Mouse (Mus musculus) Muller cell, postnatal 12 days (primary cell): Measurements from ENCODE around the gene Rnf167.

Experiments
- DNase-seq: peaks from one replicate; pipeline ENCODE4 v3.0.0-alpha.2; 2015; ENCODE audit errors: inconsistent ontology term

Gene Rnf167

DNA sequence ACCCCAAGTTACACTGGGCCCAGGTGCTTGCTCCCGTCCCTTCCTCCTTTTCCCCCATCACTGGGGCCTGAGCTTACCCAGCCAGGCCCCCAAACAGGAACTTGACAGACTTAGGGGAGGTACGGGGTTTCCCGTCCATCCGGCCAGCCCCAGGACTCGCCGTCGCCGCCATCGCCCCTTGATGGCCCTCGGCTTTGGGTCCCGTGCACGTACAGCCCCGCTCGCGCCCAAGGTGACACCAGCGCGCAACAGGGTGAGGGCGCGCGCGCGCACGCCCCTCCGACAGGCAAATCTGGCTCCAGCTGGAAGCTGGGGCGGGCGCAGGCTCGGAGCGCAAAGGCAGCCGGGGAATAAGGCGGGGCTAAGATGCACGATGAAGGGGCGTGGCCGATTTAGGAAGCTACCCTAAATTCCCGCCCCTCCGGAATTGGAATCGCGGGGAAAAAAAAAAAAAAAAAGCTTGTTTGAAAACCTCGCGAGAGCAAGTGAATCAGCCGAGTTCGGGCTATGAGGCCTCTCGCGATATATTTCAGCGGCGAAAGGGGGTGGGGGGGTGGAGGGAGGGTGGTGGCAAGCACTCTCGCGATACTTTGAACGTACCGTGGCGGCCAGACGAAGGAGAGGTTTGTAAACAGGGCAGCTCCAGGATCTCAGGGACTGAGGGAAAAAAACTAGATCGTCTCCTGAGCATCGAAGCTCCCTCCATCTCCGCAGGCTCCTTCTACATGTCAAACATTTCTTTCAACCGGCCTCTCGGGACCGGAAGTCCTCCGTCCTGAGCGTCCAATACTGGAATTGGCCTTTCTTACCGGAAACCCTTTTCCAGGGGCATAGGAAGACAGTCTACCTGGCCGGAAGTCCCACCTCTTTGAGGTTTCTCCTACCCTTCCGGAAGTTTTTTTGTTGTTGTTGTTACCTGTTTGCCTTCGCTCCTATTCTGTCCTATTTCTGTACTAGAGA lies at the start of gene Rnf167, which contains the start of gene Slc25a11:
Rnf167 (plus strand) TSS at position 545 of the 960 bp plus-strand sequence.
Slc25a11 (minus strand) TSS at position 789 of the 960 bp plus-strand sequence.
- peak; percentile 98 for DNase-seq

DNA sequence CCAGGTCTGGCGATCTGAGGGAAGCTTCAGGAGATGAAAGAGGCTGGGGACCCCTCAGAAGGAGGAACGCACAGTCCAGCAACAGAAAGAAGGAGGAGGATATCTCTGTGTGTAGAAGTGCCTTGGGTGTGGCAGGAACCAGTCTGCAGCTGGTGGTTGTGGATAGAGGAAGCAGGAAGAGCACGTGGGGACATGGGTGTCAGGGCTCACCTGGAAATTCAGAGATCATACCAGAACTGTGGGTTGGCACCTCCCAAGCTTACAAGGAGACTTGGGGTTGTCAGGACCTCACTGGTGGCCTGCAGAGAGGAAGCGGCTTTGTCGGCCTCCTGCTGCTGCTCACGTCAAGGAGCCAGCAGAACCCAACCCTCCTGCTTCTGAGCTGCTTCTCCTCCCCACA lies 49.7 kb upstream of the Rnf167 start:
- no peak for DNase-seq

DNA sequence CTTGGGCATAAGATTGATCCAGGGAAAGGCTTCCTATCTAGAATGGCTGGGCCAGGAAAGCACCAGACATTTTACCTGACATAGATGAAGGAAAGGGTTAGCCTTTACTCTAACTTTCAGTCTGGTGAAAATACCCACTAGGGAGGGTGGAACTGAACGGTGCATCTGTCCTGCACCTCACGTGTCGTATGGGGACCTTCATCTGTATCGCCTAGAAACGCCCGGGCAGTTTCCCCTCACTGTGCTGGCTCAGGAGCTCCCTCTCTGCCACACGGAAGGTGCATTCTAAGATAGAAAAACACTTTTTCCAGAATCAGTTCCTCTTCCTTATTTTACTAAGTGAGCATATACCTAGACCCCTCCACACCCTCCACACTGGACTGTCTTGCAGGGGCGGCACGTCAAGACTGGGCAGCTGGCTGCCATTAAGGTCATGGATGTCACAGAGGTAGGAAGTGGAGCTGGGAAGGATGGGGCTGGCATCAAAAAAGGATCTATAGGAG lies 48.5 kb upstream of the Rnf167 start:
- DNase-seq: no peak

DNA sequence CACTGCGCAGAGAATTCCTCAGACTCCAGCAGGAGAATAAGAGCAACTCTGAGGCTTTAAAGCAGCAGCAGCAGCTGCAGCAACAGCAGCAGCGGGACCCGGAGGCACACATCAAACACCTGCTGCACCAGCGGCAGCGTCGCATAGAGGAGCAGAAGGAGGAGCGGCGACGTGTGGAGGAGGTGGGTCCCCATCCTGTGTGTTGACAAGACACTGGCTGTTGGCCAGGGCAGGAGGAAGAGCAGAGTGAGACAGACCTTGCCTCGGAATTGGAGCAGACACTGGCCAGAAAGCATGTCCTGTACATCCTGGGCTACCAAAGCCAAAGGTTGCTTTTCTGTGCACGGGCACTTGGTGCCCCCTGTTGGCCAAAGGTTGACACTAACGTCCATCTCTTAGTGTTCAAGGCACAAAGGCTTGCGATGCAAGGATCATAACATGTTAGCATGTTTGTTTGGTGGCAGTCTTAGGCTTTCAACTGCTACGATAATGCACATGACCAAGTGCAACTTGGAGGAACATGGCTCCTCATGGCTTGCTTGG lies 41.9 kb upstream of the Rnf167 start:
- peak; percentile 60 for DNase-seq

DNA sequence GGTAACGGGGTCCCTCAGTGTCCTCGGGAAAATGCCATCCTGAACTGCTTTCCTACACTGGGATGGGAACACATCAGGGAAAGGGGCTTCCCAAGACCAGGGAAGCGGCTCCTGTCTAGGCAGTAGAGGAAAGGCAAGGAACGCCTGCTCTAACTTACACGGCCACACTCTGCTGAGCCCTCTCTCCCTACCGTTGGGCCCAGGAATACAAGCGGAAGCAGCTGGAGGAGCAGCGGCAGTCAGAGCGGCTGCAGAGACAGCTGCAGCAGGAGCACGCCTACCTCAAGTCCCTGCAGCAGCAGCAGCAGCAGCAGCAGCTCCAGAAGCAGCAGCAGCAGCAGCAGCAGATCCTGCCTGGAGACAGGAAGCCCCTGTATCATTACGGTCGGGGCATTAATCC lies 40.3 kb upstream of the Rnf167 start:
- DNase-seq: no peak

DNA sequence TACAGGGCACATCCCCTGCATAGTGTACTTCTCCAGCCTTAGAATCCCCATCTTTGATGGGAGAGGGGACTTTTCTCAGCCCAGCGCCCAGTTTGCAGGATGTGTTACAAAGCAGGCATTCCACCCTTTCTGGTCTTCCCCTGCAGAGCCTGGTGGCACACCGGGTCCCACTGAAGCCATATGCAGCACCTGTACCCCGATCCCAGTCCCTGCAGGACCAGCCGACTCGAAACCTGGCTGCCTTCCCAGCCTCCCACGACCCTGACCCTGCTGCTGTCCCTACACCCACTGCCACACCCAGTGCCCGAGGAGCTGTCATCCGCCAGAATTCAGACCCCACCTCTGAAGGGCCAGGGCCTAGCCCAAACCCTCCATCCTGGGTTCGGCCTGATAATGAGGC lies 39.4 kb upstream of the Rnf167 start:
- DNase-seq: no peak

DNA sequence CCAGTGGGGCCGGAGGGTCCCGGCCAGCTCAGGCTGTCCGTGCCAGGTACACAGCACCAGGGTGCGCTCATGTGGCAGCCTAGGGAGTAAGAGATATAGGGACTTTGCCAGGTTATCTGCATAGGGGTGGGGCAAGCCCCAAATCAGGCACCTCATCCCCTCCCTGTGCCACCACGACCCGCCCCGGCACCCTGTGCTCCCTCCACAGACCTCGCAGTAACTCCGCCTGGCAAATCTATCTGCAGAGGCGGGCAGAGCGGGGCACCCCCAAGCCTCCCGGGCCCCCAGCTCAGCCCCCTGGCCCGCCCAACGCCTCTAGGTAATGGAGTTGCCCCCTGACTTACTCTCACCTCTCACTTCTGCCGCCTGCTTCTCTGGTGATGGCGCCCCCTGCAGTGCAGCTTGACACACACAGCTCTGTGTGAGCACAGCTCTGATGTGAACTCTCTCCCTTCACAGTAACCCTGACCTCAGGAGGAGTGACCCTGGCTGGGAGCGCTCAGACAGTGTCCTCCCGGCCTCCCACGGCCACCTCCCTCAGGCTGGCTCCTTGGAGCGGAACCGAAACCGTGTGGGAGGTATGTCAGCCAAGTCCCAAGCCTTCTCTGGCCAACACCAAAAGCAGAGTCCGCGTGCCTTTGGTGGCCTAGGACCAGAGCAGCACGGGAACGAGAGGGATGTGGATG lies 38.5 kb upstream of the Rnf167 start:
- no peak for DNase-seq

DNA sequence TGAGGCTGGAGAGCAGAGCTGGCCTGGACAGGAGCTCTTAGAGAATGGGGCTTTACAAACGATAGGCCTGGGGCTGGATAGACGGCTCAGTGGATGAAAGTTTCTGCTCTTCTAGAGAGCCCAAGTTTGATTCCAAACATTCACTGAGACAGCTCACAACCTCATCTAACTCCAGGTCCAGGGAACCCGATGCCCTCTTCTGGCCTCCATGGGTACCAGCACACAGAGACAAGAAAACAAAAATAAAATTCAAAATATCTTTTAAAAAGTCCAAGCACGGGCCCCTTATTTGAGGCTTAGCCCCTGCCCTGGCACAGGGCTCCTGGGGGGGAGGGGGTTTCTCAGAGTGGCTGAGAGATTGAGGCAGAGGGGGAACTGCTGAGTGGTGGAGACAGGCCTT lies 36.3 kb upstream of the Rnf167 start:
- no peak for DNase-seq

DNA sequence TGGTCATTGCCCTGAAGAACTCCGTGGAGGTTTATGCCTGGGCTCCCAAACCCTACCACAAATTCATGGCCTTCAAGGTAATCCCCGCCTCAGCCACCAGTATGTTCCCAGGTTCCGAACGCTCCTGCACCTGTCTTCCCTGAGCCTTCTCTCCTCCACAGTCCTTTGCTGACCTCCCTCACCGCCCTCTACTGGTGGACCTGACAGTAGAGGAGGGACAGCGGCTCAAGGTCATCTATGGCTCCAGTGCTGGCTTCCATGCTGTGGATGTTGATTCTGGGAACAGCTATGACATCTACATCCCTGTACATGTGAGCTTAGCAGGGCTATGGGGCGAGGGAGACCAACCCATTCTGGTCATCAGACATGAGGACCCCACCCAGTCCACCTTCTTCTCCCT lies 34.5 kb upstream of the Rnf167 start:
- DNase-seq: no peak

DNA sequence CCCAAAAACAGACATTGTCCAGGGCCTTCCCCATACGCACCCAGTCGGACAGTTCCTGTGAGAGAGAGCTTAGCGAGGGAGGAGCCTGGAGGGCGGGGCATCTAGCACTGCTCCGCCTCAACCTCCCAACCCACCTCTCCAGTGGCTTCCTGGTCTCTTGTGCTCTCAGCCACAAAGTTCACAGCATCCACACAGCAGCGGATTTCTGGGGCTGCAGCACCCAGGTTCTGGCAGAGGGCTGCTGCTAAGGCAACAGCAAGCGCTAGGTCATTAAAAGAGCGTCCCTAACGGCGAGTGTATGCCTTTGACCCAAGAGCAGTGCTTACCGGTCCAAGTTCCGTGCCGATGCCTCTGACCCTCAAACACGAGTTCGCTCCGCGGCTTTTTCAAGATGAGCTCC lies 32.0 kb upstream of the Rnf167 start:
- peak; percentile 68 for DNase-seq

DNA sequence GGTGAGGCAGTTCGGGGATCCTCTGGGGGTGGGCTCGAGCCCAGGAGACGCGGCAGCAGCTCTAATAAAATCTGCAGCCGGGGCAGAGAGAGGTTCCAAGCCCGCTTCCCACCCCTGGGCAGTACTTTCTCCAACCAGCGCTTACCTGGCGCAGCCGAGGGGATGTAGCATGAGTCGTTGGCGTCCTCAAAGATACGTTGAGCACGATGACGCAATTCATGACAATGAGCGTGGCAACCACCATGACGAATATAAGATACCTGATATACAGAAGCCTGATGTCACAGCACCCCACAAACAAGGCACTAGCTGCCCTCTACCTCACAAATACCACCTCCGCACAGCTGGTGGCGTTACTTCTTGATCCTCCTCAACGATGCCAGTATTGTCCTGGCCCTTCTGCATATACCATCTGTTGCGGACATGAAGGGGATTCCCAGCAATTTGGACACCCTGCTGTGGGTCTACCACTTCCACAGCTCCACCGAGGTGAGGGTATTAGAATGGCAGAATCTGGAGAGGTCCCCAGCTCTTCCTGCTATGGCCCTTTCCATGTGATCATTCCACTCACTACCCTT lies 31.4 kb upstream of the Rnf167 start, which contains the start of gene 4930544D05Rik:
4930544D05Rik (plus strand) TSS at position 333 of the 578 bp plus-strand sequence.
- DNase-seq: no peak

DNA sequence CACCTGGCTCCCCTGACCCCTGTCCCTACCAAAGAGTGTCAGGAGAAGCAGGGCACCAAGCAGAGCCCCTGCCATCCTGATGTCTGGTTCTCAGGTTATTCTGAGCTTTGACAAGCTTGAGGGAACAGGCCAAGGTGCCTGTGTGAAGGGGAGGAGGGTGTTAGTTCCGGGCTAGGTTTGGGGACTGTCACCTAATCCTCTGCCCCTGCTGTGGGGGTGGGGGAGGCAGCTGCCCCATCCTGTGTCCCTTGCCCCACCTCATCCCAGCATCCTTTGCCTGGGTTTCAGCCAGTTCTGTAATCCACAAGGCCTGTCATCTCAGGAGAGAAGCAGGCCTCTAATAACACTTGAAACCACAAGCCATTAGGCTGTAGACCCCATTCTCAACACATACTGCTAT lies 27.9 kb upstream of the Rnf167 start, which contains the start of gene Chrne:
Chrne (minus strand) TSS at position 116 of the 400 bp plus-strand sequence.
- no peak for DNase-seq

DNA sequence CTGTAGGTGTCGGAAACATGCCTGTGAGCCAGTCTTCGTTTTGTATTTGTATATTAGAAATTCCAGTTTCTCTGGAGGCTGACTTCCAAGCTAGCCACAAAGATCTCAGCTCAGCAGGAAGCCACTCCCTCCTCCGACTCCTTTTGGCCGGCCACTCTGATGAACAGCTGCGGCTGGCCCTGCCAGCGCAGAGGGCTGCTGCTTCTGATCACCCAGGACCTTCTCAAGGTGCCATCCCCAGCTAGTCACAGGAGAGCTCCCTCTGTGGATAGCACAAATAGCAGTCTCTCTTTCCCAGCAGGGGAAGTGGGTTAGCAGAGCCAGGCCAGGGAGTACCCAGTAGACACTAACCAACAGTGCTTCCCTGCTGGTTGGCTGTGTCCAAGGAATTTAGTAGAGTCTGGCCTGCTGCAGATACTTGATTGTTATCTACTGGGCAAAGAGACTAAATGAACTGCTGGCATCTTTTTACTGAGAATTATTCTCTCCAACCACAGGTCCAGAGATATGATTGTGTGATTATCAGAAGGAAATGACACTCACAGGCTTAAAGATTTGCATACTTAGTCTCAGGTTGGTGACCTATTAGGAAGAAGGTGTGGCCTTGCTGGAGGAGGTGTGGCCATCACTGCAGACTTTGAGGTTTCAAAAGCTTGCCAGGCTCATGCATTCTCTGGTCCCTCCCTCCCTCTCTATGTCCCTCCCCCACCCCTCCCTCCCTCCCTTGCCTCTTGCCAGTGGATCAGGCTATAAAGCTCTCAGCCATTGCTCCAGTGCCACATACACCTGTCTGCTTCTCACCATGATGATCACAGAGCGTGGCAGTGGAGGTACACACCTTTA lies 24.8 kb upstream of the Rnf167 start:
- peak; percentile 82 for DNase-seq

DNA sequence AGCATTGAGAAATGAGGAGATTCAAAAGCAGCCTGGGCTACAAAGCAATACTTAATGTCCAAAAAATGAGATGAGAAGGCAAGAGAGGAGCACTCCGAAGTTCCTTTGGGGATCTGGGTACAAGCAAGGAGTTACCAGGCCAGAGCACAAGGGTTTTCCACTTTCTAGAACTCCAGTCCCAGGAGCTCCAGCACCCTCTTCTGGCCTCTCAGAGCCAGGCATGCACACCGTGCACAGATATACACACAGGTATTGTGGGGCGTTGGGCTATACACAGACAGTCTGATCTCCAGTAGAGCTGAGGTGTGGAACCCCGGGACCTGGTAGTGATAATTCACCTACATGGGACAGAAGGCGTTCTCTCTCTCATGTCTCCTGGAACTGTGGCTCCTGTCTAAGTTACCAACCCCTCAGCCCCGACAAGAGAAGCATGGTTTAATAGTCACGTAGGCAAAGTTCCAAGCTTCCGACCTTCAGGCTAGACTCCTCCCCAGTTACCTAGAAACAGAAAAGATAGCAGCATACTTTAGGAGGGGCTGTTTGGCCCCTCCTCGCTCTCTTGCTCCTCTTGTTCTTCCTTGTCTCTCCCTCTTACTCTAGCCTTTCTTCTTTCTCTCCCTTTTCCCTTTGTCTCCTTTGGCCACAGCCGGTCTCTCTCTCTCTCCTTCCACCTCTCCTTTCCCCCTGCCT lies 23.8 kb upstream of the Rnf167 start:
- DNase-seq: no peak

DNA sequence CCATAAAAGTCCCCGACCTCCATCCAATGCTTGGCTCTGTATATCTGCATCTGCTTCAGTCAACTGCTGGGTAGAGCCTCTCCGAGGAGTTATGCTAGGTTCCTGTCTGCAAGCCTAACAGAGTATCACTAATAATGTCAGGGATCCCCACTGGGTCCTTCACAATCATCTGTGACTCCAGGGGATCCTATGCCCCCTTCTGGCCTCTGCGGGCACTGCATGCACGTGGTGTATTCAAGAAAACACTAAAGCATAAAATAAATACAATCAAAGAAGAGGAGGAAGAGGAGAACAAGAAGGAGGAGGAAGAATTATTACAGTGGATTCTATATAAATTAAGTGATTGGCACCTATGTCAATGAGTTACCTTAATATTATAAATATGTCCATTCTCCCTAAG lies 21.6 kb upstream of the Rnf167 start:
- DNase-seq: peak; percentile 39

DNA sequence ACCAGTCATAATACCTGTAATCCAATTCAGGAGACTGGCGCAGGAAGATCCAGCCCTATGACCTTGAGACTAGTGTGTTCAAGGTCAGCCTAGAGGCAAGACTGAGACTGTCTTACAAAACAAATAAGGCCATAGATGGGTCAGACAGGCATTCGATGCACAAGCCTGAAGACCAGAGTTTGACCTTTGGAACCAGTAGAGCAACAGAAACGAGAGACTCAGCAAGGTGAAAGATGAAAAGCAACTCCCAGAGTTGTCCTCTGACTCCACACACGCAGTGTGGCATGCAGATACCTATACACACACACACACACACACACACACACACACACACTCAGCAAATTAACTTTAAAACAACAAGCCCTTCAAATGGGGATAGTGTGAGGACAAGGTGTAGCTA lies 20.2 kb upstream of the Rnf167 start:
- no peak for DNase-seq

DNA sequence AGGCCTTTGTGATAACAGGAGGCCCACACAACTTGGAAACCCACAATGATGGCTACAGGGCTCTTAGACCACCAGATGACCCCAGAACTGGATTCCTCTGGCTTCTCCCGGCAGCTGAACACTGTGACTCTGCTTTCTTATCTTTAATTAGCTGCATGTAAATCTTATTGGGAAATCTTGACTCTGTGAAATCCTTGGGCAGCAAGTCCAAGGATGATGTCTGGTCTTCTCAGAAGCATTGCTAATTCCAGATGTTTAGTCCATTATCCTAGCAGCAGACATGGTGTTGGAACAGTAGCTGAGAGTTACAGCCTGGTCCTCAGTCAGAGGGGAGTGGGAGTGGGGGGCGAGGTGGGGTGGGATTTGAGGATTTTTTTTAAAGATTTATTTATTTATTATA lies 18.6 kb upstream of the Rnf167 start:
- no peak for DNase-seq

DNA sequence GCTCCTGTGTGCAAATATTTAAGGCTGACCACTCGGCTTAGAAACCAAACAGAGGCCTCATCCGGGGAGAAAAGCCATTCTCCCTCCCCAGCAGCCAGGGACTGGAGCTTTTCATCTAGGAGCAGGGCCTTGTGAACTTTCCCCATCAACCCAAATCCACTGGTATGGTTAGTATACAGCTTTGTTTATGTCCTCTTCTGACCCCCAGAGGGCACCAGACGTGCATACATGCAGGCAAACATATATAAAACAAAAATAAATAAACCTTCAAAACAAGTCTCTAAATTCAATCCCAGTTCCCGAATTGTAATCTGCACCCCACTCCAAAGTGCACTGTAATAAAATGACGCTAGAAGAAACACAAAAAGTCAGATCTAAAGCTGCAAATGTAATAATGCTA lies 17.5 kb upstream of the Rnf167 start:
- DNase-seq: no peak

DNA sequence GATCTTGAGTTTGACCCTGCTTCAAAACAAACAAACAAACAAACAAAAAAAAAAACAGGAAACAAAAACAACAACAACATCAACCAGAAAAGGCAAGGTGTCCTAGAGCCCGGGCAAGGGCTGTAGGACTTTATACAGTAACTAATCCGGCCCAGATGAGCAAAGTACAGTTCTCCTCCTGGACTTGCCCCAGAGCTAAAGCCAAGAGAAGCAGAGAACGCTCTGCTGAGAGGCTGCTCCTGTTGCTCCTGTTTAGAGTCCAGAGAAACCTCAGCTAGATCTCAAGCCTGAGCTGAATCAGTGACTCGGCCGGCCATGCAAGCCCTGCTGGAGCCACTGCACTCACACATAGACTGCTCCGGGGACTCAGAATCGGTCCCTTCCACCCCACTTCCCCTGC lies 16.9 kb upstream of the Rnf167 start:
- DNase-seq: no peak

DNA sequence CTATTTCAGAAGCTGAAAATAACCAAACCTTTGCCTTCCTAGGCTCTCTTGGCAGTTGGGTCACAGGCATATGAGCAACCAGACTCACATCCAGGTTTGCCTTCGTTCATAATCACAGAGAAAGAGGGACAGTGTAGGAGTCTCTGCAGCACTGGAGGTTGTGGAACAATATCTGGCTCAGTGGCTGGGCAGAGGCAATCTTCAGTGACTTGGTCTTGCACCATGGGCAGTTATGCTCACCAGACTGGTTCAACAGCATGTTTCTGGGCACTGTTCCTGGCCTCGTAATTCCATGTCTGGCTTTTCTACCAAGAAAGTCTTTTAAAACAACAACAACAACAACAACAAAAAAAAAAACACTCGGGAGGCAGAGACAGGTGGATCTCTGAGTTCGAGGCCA lies 11.4 kb upstream of the Rnf167 start:
- DNase-seq: no peak
